Mouse (Mus musculus) urinary bladder, postnatal 25 days (tissue): ENCODE data around the gene Actrt1.

Experiments used
- DNase-seq: peaks from one replicate; pipeline ENCODE4 v3.0.0; 2022; ENCODE audit warnings: low spot score

Gene Actrt1

GRCm38 (mm10) chrX:46328707-46329106 lies at the start of gene Actrt1:
Gene Actrt1, plus strand, starts transcription at chrX:46329007.
- no peak for DNase-seq

DNA sequence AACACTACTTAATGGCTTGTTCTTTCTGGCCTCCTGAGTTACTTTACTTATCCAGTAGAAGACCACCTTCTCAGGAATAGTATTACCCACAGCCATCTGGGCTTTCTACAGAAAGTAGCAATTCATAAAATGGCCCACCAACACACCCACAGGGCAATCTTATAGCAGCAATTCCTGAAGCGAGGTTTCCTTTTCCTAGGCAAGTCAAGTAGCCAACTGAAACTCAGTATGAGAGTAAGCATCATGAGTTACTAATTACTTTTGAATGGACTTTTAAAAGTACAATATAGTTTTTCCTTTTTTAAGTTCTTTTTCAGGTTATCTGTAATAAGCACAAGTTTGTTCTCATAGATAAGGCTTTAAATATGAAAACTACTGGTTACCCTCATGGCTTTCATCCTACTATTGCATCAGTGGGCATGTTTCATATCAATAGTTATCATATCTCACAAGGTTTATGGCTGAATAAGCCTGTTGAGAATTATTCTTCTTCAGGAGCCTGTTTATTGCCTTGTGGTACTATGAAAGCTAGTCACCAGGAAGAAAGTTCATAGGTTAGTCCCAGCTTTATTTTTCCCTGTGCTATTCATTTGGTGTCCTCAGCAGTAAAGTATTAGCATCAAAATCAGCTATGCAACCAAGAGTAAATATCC lies 2.8 kb downstream of the Actrt1 start:
- no peak for DNase-seq
